Mouse (Mus musculus): Measurements from ENCODE around the gene Rpl6. TPM values are rescaled to one million over a fixed set of nuclear protein-coding genes. Genes with fewer than 3 reads are reported as not detected.

Gene Rpl6
- polyA plus RNA-seq, 1 experiment from 2014 or later = 464 TPM

DNA sequence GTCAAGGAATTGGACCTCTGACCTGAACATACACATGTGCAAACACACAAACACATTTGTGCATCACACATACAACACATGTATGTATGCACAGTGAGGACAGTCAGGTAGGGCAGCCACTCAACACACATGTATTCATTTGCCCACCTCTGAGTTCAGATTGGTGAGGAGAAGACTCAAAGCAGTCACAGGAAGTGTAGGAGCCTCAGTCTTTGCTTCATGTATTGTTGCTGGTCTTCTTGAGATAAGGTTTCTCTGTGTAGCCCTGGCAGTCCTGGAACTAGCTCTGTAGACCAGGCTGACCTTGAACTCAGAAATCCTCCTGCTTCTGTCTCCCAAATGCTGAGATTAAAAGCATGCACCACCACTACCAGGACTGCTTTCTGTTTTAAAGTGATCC, 36.9 kb downstream of the Rpl6 start:
- Histone ChIP-seq H3K36me3 (ENCODE audit: control insufficient read depth, insufficient read depth, low read length) (no peaks in the 10 kb centered on the region), H3K4me1 (replicated peaks; ENCODE audit: control insufficient read depth, insufficient read depth) (no peaks in the 10 kb centered on the region), H3K4me3 (ENCODE audit: low read depth, low read length) (no peak overlapping the region), H3K4me2 (replicated peaks; ENCODE audit: low read depth) (no peak overlapping the region), H3K27me3 (ENCODE audit: control insufficient read depth, insufficient read depth, low read length) (no peaks in the 10 kb centered on the region), H3K9me3 (ENCODE audit: control insufficient read depth, low read length) (no peaks in the 10 kb centered on the region), H3K27ac (replicated peaks) (no peak overlapping the region), H3K9ac (ENCODE audit: low read length) (no peak overlapping the region)
- no peak for TF ChIP-seq EP300 (optimal IDR thresholded peaks at IDR 0.05)
- TF ChIP-seq CTCF (IDR thresholded peaks at IDR 0.05; ENCODE audit: low read depth) = no peak
- DNase-seq (ENCODE audit: low spot score) (no peak), ATAC-seq (ENCODE audit: low FRiP score, low TSS enrichment) (no peak)

DNA sequence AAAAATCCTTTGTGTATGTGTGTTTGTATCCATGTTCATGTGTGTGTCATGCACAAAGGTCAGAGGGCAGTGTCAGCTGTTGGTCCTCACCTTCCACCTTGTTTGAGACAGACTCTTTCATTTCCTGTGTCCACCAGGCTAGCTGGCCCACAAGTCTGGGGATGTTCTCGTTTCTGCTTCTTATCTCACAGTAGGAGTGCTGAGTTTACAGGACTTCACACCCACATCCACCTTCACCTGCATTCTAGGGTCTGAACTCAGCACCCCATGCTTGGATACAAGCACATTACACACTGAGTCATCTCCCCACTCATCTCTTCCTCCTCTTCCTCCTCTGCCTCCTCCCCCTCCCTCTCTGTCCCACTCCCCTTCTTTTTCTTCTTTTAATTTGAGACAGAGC, 38.0 kb downstream of the Rpl6 start:
- Histone ChIP-seq H3K4me2 (replicated peaks; ENCODE audit: low read depth) (no peak overlapping the region), H3K4me3 (ENCODE audit: low read depth, low read length) (no peak overlapping the region), H3K9me3 (ENCODE audit: control insufficient read depth, low read length) (no peaks in the 10 kb centered on the region), H3K27me3 (ENCODE audit: control insufficient read depth, insufficient read depth, low read length) (no peaks in the 10 kb centered on the region), H3K4me1 (replicated peaks; ENCODE audit: control insufficient read depth, insufficient read depth) (no peaks in the 10 kb centered on the region), H3K9ac (ENCODE audit: low read length) (no peak overlapping the region), H3K27ac (replicated peaks) (no peak overlapping the region), H3K36me3 (ENCODE audit: control insufficient read depth, insufficient read depth, low read length) (no peaks in the 10 kb centered on the region)
- ATAC-seq (ENCODE audit: low FRiP score, low TSS enrichment) (no peak), DNase-seq (ENCODE audit: low spot score) (no peak)
- no peak for TF ChIP-seq CTCF (IDR thresholded peaks at IDR 0.05; ENCODE audit: low read depth)
- TF ChIP-seq EP300 (optimal IDR thresholded peaks at IDR 0.05) = no peak
- 47% methylated on average over 1 of the region's 1 CpGs for WGBS

DNA sequence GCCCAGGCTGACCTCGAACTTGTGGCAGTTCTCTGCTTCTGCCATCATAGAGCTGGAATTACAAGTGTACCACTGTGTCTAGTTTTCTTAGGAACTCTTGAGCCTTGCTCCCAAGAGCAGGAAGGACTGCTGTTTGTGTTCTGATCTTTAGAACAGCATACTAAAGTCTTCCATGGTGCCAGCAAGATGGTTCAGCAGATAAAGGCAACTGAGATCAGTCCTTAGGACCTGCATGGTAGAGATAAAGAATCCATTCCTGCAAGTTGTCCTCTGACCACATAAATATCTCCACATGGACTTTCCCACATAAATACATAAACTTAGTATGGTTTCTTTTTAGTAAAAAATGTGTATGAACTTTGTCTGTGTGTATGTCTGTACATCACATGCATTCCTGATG, 38.4 kb downstream of the Rpl6 start:
- H3K4me3 ChIP-seq (ENCODE audit: low read depth, low read length) = no peak overlapping the region
- ATAC-seq (ENCODE audit: low FRiP score, low TSS enrichment) = no peak

DNA sequence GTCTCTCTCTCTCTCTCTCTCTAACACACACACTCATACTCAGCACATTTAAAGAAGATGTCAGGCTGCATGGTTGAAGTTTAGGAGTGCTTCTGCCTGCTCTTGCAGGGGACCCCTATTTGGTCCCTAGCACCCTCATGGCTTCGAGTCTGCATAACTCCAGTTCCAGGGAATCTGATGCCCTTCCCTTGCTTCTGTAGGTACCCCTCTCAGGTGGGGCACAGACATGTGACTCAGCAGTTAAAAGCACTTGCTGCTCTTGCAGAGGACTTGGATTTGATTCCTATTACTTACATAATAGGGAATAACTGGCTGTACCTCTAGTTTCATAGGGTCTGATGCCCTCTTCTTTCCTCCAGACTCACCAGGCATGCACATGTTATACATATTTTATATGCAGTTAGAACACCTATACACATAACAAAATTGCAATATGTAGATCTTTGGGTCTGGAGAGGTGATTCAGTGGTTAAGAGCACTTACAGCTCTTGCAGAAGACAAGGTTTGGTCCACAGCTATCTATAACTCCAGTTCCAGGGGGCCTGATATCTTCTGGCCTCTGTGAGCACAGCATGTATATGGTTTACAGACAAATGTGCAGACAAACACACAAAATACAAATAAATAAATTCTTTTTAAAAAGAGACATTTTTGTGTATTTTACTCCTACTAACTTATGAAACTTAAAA, 39.5 kb downstream of the Rpl6 start:
- H3K27me3 ChIP-seq (ENCODE audit: control insufficient read depth, insufficient read depth, low read length) = no peaks in the 10 kb centered on the region
- H3K36me3 ChIP-seq (ENCODE audit: control insufficient read depth, insufficient read depth, low read length) = no peaks in the 10 kb centered on the region
- TF ChIP-seq CTCF (IDR thresholded peaks at IDR 0.05; ENCODE audit: low read depth) (no peak), EP300 (optimal IDR thresholded peaks at IDR 0.05) (no peak)
- ATAC-seq (ENCODE audit: low FRiP score, low TSS enrichment) = no peak
- no peak for DNase-seq (ENCODE audit: low spot score)
- no peak overlapping the region for H3K4me2 ChIP-seq (replicated peaks; ENCODE audit: low read depth)
- 82% methylated on average over 1 of the region's 1 CpGs for WGBS
- no peak overlapping the region for H3K9ac ChIP-seq (ENCODE audit: low read length)
- no peaks in the 10 kb centered on the region for H3K9me3 ChIP-seq (ENCODE audit: control insufficient read depth, low read length)
- no peaks in the 10 kb centered on the region for H3K4me1 ChIP-seq (replicated peaks; ENCODE audit: control insufficient read depth, insufficient read depth)
- H3K4me3 ChIP-seq (ENCODE audit: low read depth, low read length) = no peak overlapping the region
- H3K27ac ChIP-seq (replicated peaks) = no peak overlapping the region

More for the DNA sequence above, 38.4 kb downstream of the Rpl6 start:
- Histone ChIP-seq H3K36me3 (ENCODE audit: control insufficient read depth, insufficient read depth, low read length) (no peaks in the 10 kb centered on the region), H3K27me3 (ENCODE audit: control insufficient read depth, insufficient read depth, low read length) (no peaks in the 10 kb centered on the region), H3K4me1 (replicated peaks; ENCODE audit: control insufficient read depth, insufficient read depth) (no peaks in the 10 kb centered on the region), H3K9ac (ENCODE audit: low read length) (no peak overlapping the region), H3K9me3 (ENCODE audit: control insufficient read depth, low read length) (no peaks in the 10 kb centered on the region), H3K27ac (replicated peaks) (no peak overlapping the region), H3K4me2 (replicated peaks; ENCODE audit: low read depth) (no peak overlapping the region)
- TF ChIP-seq CTCF (IDR thresholded peaks at IDR 0.05; ENCODE audit: low read depth) (no peak), EP300 (optimal IDR thresholded peaks at IDR 0.05) (no peak)
- DNase-seq (ENCODE audit: low spot score) = no peak
- 88% methylated on average over 1 of the region's 1 CpGs for whole genome bisulfite sequencing

DNA sequence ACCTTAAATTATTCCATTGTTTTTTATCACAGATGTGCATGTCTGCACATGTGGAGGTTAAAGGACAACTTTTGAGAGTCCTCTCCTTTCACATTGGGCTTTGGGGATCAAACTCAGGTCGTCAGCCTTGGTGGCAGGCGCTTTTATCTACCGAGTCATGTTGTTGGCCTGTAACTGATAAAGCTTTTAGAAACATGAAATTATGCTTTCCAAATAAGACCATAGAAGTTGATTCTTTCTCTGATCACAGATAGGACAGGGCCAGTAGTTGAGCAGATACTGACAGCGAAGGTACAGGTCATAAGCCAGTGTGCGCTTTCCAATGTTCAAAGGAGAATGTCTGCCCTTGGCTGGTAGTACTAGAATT, 40.1 kb downstream of the Rpl6 start:
- H3K27me3 ChIP-seq (ENCODE audit: control insufficient read depth, insufficient read depth, low read length) = no peaks in the 10 kb centered on the region
- H3K9ac ChIP-seq (ENCODE audit: low read length) = no peak overlapping the region
- H3K4me1 ChIP-seq (replicated peaks; ENCODE audit: control insufficient read depth, insufficient read depth) = no peaks in the 10 kb centered on the region
- ATAC-seq (ENCODE audit: low FRiP score, low TSS enrichment) (no peak), DNase-seq (ENCODE audit: low spot score) (no peak)
- no peak overlapping the region for H3K27ac ChIP-seq (replicated peaks)
- 82% methylated on average over 5 of the region's 5 CpGs for WGBS
- TF ChIP-seq EP300 (optimal IDR thresholded peaks at IDR 0.05) (no peak), CTCF (IDR thresholded peaks at IDR 0.05; ENCODE audit: low read depth) (no peak)
- H3K9me3 ChIP-seq (ENCODE audit: control insufficient read depth, low read length) = no peaks in the 10 kb centered on the region
- H3K4me2 ChIP-seq (replicated peaks; ENCODE audit: low read depth) = no peak overlapping the region
- H3K4me3 ChIP-seq (ENCODE audit: low read depth, low read length) = no peak overlapping the region
- no peaks in the 10 kb centered on the region for H3K36me3 ChIP-seq (ENCODE audit: control insufficient read depth, insufficient read depth, low read length)

DNA sequence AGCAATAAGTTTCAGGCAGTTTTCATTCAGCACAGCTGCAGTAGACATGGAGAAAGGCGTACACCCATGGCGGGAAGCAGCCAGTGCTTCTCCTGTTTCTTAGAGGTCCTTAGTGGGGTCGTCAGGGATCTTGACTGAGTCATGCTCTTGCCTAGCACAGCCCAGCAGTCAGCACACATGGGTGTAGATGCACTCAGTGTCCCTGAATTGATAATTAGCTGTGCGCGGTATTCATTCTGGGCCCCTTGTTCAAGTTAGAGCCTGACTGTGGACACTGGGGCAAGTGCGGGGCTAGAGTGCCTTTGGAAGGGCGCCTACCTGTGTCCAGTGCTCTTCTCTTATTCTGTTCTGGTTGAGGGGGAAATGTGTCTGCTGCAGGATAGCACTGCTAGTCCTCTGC, 40.9 kb downstream of the Rpl6 start:
- Histone ChIP-seq H3K4me1 (replicated peaks; ENCODE audit: control insufficient read depth, insufficient read depth) (no peaks in the 10 kb centered on the region), H3K9me3 (ENCODE audit: control insufficient read depth, low read length) (no peaks in the 10 kb centered on the region), H3K4me3 (ENCODE audit: low read depth, low read length) (no peak overlapping the region), H3K27me3 (ENCODE audit: control insufficient read depth, insufficient read depth, low read length) (no peaks in the 10 kb centered on the region), H3K9ac (ENCODE audit: low read length) (no peak overlapping the region), H3K36me3 (ENCODE audit: control insufficient read depth, insufficient read depth, low read length) (no peaks in the 10 kb centered on the region), H3K27ac (replicated peaks) (no peak overlapping the region), H3K4me2 (replicated peaks; ENCODE audit: low read depth) (no peak overlapping the region)
- ATAC-seq (ENCODE audit: low FRiP score, low TSS enrichment) (no peak), DNase-seq (ENCODE audit: low spot score) (no peak)
- TF ChIP-seq CTCF (IDR thresholded peaks at IDR 0.05; ENCODE audit: low read depth) (no peak), EP300 (optimal IDR thresholded peaks at IDR 0.05) (no peak)
- WGBS = 80% methylated on average over 7 of the region's 7 CpGs

Data from stomach, postnatal 0 days (tissue).